Comparison of ENCODE assay signal across 8 mouse cellular contexts in genomic region chr8:105826861-105827848, GRCm38 (mm10). TPM values are rescaled to one million over a fixed set of nuclear protein-coding genes. Genes with fewer than 3 reads are reported as not detected.
DNase-seq lines count a peak whose midpoint lies in the region; ATAC-seq lines count a peak whose summit lies in the region.

Gene Ranbp10, minus strand, starts transcription at chr8:105827350.
Gene Tsnaxip1, plus strand, starts transcription at chr8:105827731.

- H3K36me3 ChIP-seq in heart, embryonic 13.5 days, result peaks cover 34% of the 10 kb centered on the region
- H3K36me3 ChIP-seq in liver, embryonic 12.5 days, result peaks cover 42% of the 10 kb centered on the region
- peaks cover 16% of the 10 kb centered on the region for H3K36me3 ChIP-seq in stomach, embryonic 15.5 days

- peak; percentile 98 for DNase-seq in CD4-positive, CD25-positive, alpha-beta regulatory T cell, adult 2 months (ENCODE audit: low read depth, low spot score)
- DNase-seq in fat pad, adult 2 months (ENCODE audit: extremely low read depth, low read depth, low spot score), result peak; percentile 99
- DNase-seq in kidney, postnatal 10 days, result peak; percentile 97
- DNase-seq in natural killer cell, adult 2 months (ENCODE audit: low spot score in 2 of 2), result peak; percentile 96

- peak within 1 kb of the TSS; percentile 79 for H3K4me3 ChIP-seq in brown adipose tissue, adult 24 weeks (ENCODE audit: insufficient read depth, low read depth, low read length)
- H3K4me3 ChIP-seq in heart, embryonic 13.5 days, result peak within 1 kb of the TSS; percentile 81
- H3K4me3 ChIP-seq in liver, embryonic 12.5 days, result peak within 1 kb of the TSS; percentile 97
- peak within 1 kb of the TSS; percentile 83 for H3K4me3 ChIP-seq in stomach, embryonic 15.5 days (replicated peaks)

- WGBS in heart, embryonic 13.5 days, result under 1% methylated on average over 52 of the region's 52 CpGs
- under 1% methylated on average over 52 of the region's 52 CpGs for WGBS in liver, embryonic 12.5 days (ENCODE audit: insufficient replicate concordance)
- under 1% methylated on average over 52 of the region's 52 CpGs for WGBS in stomach, embryonic 15.5 days

- peak within 1 kb of the TSS; percentile 97 for H3K4me2 ChIP-seq in heart, embryonic 13.5 days
- peak within 1 kb of the TSS; percentile 75 for H3K4me2 ChIP-seq in liver, embryonic 12.5 days
- peak within 1 kb of the TSS; percentile 69 for H3K4me2 ChIP-seq in stomach, embryonic 15.5 days

- peak within 1 kb of the TSS; percentile 92 for H3K9ac ChIP-seq in heart, embryonic 13.5 days
- H3K9ac ChIP-seq in liver, embryonic 12.5 days, result peak within 1 kb of the TSS; percentile 97
- H3K9ac ChIP-seq in stomach, embryonic 15.5 days, result peak within 1 kb of the TSS; percentile 93

- H3K27me3 ChIP-seq in heart, embryonic 13.5 days (replicated peaks), result no peaks in the 10 kb centered on the region; the same call in 1 of the 2 replicates
- no peaks in the 10 kb centered on the region for H3K27me3 ChIP-seq in liver, embryonic 12.5 days (replicated peaks)
- no peaks in the 10 kb centered on the region for H3K27me3 ChIP-seq in stomach, embryonic 15.5 days (replicated peaks)

- ATAC-seq in heart, embryonic 13.5 days (ENCODE audit: extremely low read depth, insufficient number of reproducible peaks, low FRiP score, low TSS enrichment), result peak; percentile 96
- ATAC-seq in liver, embryonic 12.5 days, result peak; percentile 93
- ATAC-seq in stomach, embryonic 15.5 days (ENCODE audit: insufficient read depth, low FRiP score, low read depth), result peak; percentile 98

- H3K9me3 ChIP-seq in heart, embryonic 13.5 days, result no peaks in the 10 kb centered on the region
- H3K9me3 ChIP-seq in liver, embryonic 12.5 days (replicated peaks), result no peaks in the 10 kb centered on the region
- H3K9me3 ChIP-seq in stomach, embryonic 15.5 days, result no peaks in the 10 kb centered on the region

- H3K4me1 ChIP-seq in brown adipose tissue, adult 24 weeks (ENCODE audit: control insufficient read depth, insufficient read depth, insufficient read length, low read length), result peaks cover 4% of the 10 kb centered on the region
- H3K4me1 ChIP-seq in heart, embryonic 13.5 days, result peaks cover 21% of the 10 kb centered on the region
- H3K4me1 ChIP-seq in liver, embryonic 12.5 days, result peaks cover 76% of the 10 kb centered on the region
- H3K4me1 ChIP-seq in stomach, embryonic 15.5 days, result 0 out of 2 replicates have a peak, but pooled peaks cover 6% of the 10 kb centered on the region

- peak within 1 kb of the TSS; percentile 74 for H3K27ac ChIP-seq in brown adipose tissue, adult 24 weeks (replicated peaks; ENCODE audit: low read depth, low read length)
- peak within 1 kb of the TSS; percentile 71 for H3K27ac ChIP-seq in heart, embryonic 13.5 days (replicated peaks)
- H3K27ac ChIP-seq in liver, embryonic 12.5 days, result peak within 1 kb of the TSS; percentile 97
- H3K27ac ChIP-seq in stomach, embryonic 15.5 days, result peak within 1 kb of the TSS; percentile 82; the same call in 1 of the 2 replicates

RNA-seq across cellular contexts. Expression of gene Ranbp10, which starts in this region (rescaled TPM):
- 7.5 and 7.6 TPM in 2 replicates for polyA plus RNA-seq in brown adipose tissue, adult 24 weeks (2012; ENCODE audit: insufficient read depth, insufficient read length, missing spikeins)
- polyA plus RNA-seq in heart, embryonic 13.5 days (2015; fragmentation: Nextera tagmentation; extraction: Ambion mirVana), result 9.2 and 9.8 TPM in 2 replicates
- polyA plus RNA-seq in liver, embryonic 12.5 days (2016; fragmentation: Nextera tagmentation; extraction: Ambion mirVana), result 37.7 and 37.8 TPM in 2 replicates
- 13.1 and 13.4 TPM in 2 replicates for polyA plus RNA-seq in stomach, embryonic 15.5 days (2015; fragmentation: Nextera tagmentation; extraction: Ambion mirVana)

RNA-seq across cellular contexts. Expression of gene Tsnaxip1, which starts in this region (rescaled TPM):
- polyA plus RNA-seq in brown adipose tissue, adult 24 weeks (2012; ENCODE audit: insufficient read depth, insufficient read length, missing spikeins), result not detected in 2 replicates
- 0.19 TPM in 1 of 2 replicates, not detected in the other for polyA plus RNA-seq in heart, embryonic 13.5 days (2015; fragmentation: Nextera tagmentation; extraction: Ambion mirVana)
- 0.12 and 0.19 TPM in 2 replicates for polyA plus RNA-seq in liver, embryonic 12.5 days (2016; fragmentation: Nextera tagmentation; extraction: Ambion mirVana)
- not detected in 2 replicates for polyA plus RNA-seq in stomach, embryonic 15.5 days (2015; fragmentation: Nextera tagmentation; extraction: Ambion mirVana)

Comparison
In these comparisons a context has a peak if more than half of its experiments do, and no peak if none do; other contexts are left out.
1. Peak in every context shown above with its lines: DNase-seq, ATAC-seq, H3K4me3 ChIP-seq and H3K27ac ChIP-seq.